Mouse (Mus musculus) embryonic facial prominence, embryonic 10.5 days (tissue): ENCODE data around the gene Cmtm2b. TPM values are rescaled to one million over a fixed set of nuclear protein-coding genes. Genes with fewer than 3 reads are reported as not detected.

ENCODE experiments used
- DNase-seq: peaks from one replicate; pipeline ENCODE4 v3.0.0-alpha.2; 2017; ENCODE audit warnings: low spot score
- H3K27ac ChIP-seq: fragments of 300-500 bp; sonication (generic); replicated peaks from 2 replicates; pipeline ENCODE4 v1.5.1; 2016; ENCODE audit warnings: mild to moderate bottlenecking
- H3K27me3 ChIP-seq: fragments of 300-500 bp; sonication (generic); replicated peaks from 2 replicates; pipeline ENCODE4 v1.6.1; 2016; ENCODE audit warnings: low read depth, mild to moderate bottlenecking; ENCODE audit not compliant: poor library complexity, severe bottlenecking
- H3K36me3 ChIP-seq: fragments of 300-500 bp; sonication (generic); replicated peaks from 2 replicates; pipeline ENCODE4 v1.6.1; 2016; ENCODE audit warnings: mild to moderate bottlenecking, moderate library complexity
- H3K4me1 ChIP-seq: fragments of 300-500 bp; sonication (generic); 2 replicates; pipeline ENCODE4 v1.6.1; 2016
- H3K4me3 ChIP-seq: fragments of 300-500 bp; sonication (generic); 2 replicates; pipeline ENCODE4 v1.5.1; 2016; ENCODE audit warnings: mild to moderate bottlenecking, moderate library complexity
- H3K9me3 ChIP-seq: fragments of 300-500 bp; sonication (generic); 2 replicates; pipeline ENCODE4 v1.6.1; 2016; ENCODE audit warnings: mild to moderate bottlenecking
- WGBS: fragments of 180-500 bp; shearing (Covaris S2); methylation state at CpG from one replicate; pipeline ENCODE4 v1.1.7; 2016; 5-methylcytosine and 5-hydroxymethylcytosine counted together
- polyA plus RNA-seq: library from polyadenylated mRNA; unstranded; fragments of >200 nt; fragmentation: Nextera tagmentation; extraction: Ambion mirVana; gene quantifications from 2 replicates; pipeline ENCODE4 v1.2.1, GENCODE M21; 2016

The Cmtm2b gene
- polyA plus RNA-seq, 1 experiment from 2014 or later, result not detected

DNA sequence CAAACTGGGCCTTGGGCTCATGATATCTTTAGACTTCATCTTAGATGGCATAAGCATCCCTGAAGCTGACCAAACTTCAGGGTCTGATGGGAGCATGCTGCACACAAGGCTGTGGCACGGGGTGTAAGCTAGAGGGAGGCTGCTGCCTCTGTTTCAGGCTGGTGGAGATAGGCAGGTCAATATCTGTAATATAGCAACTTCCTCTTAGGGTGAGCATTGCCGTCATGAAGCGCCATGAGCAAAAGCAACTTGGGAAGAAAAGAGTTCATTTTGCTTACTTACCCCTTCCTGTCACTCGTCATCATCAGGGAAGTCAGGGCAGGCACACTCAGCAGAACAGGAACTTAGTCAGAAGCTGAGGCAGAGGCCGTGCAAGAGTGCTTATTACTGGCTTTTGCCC, 11.8 kb downstream of the Cmtm2b start:
- no peaks in the 10 kb centered on the region for H3K9me3 ChIP-seq
- H3K4me1 ChIP-seq, result no peaks in the 10 kb centered on the region
- no peak overlapping the region for H3K27ac ChIP-seq
- no peak overlapping the region for H3K4me3 ChIP-seq
- 77% methylated on average over 5 of the region's 5 CpGs for WGBS
- no peaks in the 10 kb centered on the region for H3K27me3 ChIP-seq
- no peak for DNase-seq
- H3K36me3 ChIP-seq, result no peaks in the 10 kb centered on the region

DNA sequence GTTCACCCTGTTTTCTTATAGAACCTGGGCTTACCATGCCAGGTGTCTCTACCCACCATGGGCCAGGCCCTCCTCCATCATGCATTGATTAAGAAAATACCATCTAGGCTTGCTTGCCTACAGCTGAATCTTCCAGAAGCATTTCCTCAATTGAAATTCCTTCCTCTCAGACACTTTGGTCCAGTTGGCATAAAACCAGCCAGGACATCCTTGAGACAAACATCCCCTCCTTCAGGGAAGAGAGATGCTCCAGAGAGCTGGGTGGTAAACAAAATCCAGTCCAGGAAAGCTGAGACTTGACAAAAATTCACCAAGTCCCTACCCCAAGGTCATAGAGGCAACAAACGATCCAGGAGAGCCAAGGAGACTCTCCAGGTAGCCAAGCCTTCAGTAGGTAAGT, 12.2 kb downstream of the Cmtm2b start:
- peaks cover 1% of the 10 kb centered on the region; the same call in 1 of the 2 replicates for H3K4me1 ChIP-seq
- peak; percentile 5 for DNase-seq
- no peak overlapping the region for H3K4me3 ChIP-seq
- H3K27me3 ChIP-seq, result no peaks in the 10 kb centered on the region
- WGBS, result 83% methylated on average over 1 of the region's 1 CpGs
- H3K9me3 ChIP-seq, result no peaks in the 10 kb centered on the region
- no peaks in the 10 kb centered on the region for H3K36me3 ChIP-seq
- H3K27ac ChIP-seq, result no peak overlapping the region

DNA sequence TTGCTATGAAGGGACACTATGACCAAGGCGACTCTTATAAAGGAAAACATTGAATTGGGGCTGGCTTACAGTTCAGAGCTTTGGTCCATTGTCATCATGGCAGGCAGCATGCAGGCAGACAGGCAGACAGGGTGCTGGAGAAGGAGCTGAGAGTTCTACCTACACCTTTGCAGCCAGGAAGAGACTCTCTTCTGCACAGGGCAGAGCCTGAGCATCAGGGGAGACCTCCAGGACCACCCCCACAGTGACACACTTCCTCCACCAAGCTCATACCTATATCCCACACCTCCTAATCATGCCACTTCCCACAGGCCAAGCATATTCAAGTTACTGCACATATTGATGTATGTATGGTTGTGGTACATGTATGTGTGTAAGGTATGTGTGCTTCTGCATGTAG, 14.8 kb downstream of the Cmtm2b start:
- H3K36me3 ChIP-seq, result no peaks in the 10 kb centered on the region
- H3K4me3 ChIP-seq, result no peak overlapping the region
- no peaks in the 10 kb centered on the region for H3K9me3 ChIP-seq
- H3K27ac ChIP-seq, result no peak overlapping the region
- DNase-seq, result peak; percentile 5
- H3K27me3 ChIP-seq, result no peaks in the 10 kb centered on the region
- H3K4me1 ChIP-seq, result peaks cover 22% of the 10 kb centered on the region
- 85% methylated on average over 1 of the region's 1 CpGs for WGBS

DNA sequence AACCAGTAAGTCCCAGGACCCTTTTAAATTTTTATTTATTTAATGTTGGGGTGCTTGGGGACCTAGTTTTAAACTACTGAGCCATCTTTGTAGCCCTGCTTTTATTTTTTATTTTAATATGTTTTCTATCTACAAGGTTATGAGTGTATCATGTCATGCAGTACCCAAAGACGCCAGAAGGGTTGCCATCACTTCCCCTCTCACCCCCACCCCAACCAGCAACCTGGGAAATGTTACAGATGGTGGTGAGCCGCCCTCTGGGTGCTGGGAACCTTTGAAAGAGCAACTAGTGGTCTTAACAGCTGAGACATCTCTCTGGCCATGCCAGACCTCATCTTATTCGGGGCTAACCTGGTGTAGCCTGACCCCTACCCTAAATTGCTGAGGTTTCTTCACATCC, 15.9 kb downstream of the Cmtm2b start:
- Histone ChIP-seq H3K9me3 (no peaks in the 10 kb centered on the region), H3K27me3 (no peaks in the 10 kb centered on the region), H3K27ac (no peak overlapping the region), H3K4me1 (peaks cover 25% of the 10 kb centered on the region), H3K4me3 (no peak overlapping the region), H3K36me3 (0 out of 2 replicates have a peak, but pooled peaks cover 2% of the 10 kb centered on the region)
- peak; percentile 9 for DNase-seq
- 52% methylated on average over 3 of the region's 3 CpGs for WGBS

DNA sequence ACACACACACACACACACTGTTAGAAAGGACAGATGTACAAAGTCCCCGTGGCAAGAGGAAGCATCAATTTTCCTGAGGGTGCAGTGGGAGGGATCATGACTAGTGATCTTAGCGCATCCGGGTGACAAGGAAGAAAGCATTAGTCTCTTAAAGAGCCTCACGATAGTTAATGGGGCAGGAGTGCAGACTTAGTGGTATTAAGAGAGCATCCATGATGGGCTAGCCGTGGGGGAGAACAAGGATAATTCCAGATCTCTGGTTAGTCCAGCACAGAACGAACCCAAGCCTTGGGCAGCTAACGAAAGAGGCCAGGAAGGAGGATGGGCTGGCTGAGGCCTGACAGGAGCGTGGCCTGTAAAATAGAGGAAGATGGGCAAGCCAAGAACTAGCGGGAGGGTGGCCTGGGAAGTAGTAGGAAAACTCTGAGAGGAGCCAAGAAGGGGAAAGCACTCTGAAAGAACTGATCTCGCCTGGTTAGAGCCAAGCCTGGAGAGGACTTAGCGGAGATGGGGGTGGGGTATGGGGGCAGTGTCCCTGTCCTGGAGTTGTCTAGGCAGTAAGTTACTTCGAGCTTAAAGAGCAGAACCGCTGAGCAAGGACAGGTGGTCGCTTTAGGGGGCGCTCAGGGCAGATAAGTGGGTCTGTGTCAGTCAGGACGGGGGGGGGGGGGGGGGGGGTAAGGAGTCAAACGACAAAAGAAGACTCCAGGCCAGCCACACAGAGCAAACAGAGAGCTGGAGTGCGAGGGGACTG, 17.4 kb downstream of the Cmtm2b start, which contains the start of gene Cmtm3:
TSS of gene Cmtm3 (plus strand) at position 182 of the 754 bp plus-strand sequence.
- 10% methylated on average over 17 of the region's 18 CpGs for WGBS
- Histone ChIP-seq H3K27me3 (no peaks in the 10 kb centered on the region), H3K4me1 (peaks cover 29% of the 10 kb centered on the region), H3K9me3 (no peaks in the 10 kb centered on the region), H3K27ac (peak within 1 kb of the TSS; percentile 95), H3K36me3 (peaks cover 14% of the 10 kb centered on the region), H3K4me3 (peak within 1 kb of the TSS; percentile 82)
- peak; percentile 24 for DNase-seq

DNA sequence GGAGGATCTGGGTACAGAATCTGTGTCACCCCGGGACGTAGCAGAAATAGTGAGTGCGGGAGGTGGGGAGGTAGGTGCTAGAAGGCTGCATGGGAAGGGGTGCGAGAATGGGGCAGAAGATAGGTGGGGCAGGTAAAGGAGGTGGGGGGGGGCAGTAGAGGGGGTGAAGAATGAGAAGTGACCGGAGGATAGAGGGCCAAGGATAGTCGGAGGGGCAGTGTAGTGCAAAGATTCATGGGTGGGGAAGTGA, 17.9 kb downstream of the Cmtm2b start:
- no peaks in the 10 kb centered on the region for H3K9me3 ChIP-seq
- H3K4me1 ChIP-seq, result peaks cover 29% of the 10 kb centered on the region
- peak overlapping the region; percentile 95 for H3K27ac ChIP-seq
- DNase-seq, result no peak
- WGBS, result under 1% methylated on average over 6 of the region's 6 CpGs
- H3K36me3 ChIP-seq, result peaks cover 19% of the 10 kb centered on the region
- no peaks in the 10 kb centered on the region for H3K27me3 ChIP-seq
- peak overlapping the region; percentile 82 for H3K4me3 ChIP-seq

DNA sequence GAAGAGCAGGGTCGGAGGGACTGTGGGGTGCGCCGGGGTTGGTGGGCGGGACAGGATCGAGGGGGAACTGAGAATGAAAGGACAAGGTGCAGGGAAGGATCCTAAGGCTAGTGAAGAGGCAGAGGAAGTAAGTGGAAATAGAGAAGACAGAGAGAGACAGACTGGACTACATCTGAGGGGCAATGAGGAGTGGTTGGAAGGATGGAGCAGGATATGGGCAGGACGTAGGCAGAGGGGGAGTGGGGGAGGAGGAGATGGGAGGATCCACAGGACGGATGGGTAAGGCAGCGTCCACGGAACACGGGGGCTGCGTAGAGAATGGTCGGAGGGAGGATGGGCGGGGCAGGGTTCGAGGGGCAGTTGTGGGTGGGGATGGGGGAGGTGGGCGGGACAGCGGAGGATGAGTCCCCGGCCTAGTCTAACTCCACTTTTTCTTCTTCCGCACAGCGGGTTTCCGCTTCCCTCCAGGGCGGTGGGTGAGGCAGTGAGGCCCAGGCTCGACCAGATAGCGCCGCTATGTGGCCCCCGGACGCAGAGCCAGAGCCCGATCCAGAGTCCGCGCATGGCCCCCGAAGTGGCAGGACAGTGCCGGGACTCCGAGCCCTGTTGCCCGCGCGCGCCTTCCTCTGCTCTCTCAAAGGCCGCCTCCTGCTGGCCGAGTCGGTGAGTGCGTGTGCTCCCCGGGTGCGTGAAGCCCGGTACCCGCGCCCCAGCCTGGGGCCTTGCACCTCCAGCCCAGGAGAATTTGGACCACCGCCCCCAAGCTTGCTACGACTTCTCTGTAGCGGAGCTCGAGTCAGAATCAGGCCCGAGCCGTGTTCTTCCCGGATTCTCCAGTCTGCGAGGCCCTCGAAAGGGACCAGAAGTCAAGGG, 18.4 kb downstream of the Cmtm2b start:
- WGBS, result under 1% methylated on average over 54 of the region's 54 CpGs
- Histone ChIP-seq H3K9me3 (no peaks in the 10 kb centered on the region), H3K36me3 (peaks cover 24% of the 10 kb centered on the region), H3K4me3 (peak overlapping the region; percentile 82), H3K27me3 (no peaks in the 10 kb centered on the region), H3K27ac (peak overlapping the region; percentile 95), H3K4me1 (peaks cover 29% of the 10 kb centered on the region)
- peak; percentile 90 for DNase-seq

DNA sequence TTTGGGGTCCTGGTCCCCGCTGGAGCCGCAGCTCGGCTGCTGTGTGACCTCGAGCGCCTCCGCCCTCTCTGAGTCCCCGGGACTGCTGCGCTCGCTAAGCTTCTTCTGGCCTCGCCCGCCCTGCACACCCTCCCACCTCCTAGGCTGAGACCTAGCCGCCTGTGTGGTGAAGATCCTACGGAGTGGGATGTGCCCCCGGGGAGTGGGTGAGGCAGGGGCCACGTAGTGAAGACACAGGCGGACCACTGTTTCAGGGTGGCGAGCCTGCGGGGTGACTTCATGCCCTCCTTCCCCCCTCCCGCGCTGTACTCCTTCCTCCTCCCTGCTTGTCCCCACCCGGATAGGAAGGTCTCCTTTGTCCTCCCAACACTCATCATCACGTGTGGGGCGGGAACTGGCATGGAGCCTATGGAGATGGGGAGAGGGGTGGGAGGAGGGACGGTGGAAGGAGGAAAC, 19.1 kb downstream of the Cmtm2b start:
- WGBS, result 0% methylated on average over 24 of the region's 24 CpGs
- Histone ChIP-seq H3K9me3 (no peaks in the 10 kb centered on the region), H3K4me3 (peak overlapping the region; percentile 82)

DNA sequence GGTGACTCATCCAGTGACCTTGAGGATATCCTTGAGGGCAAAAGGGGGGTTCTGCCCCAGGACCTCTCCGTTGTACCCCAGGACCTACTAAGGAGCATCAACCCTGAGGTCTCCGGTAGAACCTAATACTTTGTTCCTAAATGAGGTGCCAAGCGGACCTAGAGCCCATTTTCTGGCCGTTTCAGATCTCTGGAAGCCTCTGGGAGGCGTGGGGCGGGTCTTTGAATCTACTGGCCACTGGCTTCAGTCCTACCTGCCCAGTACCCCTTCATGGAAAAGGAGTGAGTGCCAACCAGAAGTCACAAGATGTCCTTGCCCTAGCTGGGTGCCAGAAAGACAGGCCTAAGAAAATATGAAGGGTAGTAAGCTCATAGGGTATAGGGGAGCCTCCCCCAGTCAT, 19.6 kb downstream of the Cmtm2b start:
- H3K27ac ChIP-seq, result peak overlapping the region; percentile 95

More for the DNA sequence above, 19.1 kb downstream of the Cmtm2b start:
- DNase-seq, result peak; percentile 83
- Histone ChIP-seq H3K27me3 (no peaks in the 10 kb centered on the region), H3K27ac (peak overlapping the region; percentile 95), H3K4me1 (peaks cover 29% of the 10 kb centered on the region), H3K36me3 (peaks cover 31% of the 10 kb centered on the region)

DNA sequence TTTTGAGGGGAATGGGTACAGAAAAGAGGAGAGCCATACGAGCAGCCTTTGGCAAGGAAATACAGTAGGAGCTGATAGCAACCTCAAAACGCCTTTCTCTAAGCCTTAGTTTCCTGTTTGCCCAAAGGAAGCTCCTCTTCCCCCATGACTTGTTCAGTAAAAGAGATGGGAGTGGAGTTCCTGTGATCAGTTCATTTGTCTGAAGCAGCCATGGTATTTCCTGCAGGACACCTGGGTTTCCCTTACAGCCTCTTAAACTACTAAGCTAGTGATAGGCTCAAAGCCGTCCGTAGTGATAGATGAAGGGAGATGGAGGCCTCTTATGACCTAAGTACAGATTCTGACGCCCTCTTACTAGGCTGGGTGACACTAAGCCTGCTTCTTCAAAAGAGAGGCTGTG, 20.4 kb downstream of the Cmtm2b start:
- Histone ChIP-seq H3K27me3 (no peaks in the 10 kb centered on the region), H3K4me1 (peaks cover 37% of the 10 kb centered on the region), H3K9me3 (no peaks in the 10 kb centered on the region), H3K36me3 (peaks cover 44% of the 10 kb centered on the region), H3K4me3 (no peak overlapping the region), H3K27ac (no peak overlapping the region)
- DNase-seq, result no peak
- 83% methylated on average over 5 of the region's 5 CpGs for WGBS

More for the DNA sequence above, 19.6 kb downstream of the Cmtm2b start:
- Histone ChIP-seq H3K4me3 (peak overlapping the region; percentile 82), H3K9me3 (no peaks in the 10 kb centered on the region), H3K4me1 (peaks cover 33% of the 10 kb centered on the region), H3K27me3 (no peaks in the 10 kb centered on the region), H3K36me3 (peaks cover 36% of the 10 kb centered on the region)
- DNase-seq, result no peak
- WGBS, result 40% methylated on average over 6 of the region's 6 CpGs

DNA sequence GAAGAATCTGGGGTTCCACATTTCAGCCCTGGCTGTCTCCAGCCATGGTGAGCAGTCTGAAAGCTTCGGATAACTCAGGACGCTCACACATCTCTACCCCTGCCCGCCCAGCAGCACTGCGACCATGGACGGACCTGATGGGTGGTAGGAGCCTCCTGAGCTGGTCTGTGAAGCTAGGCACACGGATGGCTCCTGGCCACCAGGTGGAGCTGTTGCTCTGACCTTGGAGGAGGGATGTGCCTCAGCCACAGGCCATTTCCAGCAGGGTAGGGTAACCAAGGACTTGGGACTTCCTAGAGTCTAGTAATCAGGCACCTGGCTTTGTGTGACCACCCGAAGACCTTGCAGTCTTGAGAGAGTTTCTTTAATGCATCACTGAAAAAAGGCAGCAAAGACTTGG, 21.9 kb downstream of the Cmtm2b start:
- Histone ChIP-seq H3K4me1 (peaks cover 39% of the 10 kb centered on the region), H3K4me3 (no peak overlapping the region), H3K27me3 (no peaks in the 10 kb centered on the region), H3K27ac (no peak overlapping the region; the same call in 1 of the 2 replicates), H3K9me3 (no peaks in the 10 kb centered on the region), H3K36me3 (peaks cover 53% of the 10 kb centered on the region)
- peak; percentile 88 for DNase-seq
- WGBS, result 20% methylated on average over 7 of the region's 7 CpGs

DNA sequence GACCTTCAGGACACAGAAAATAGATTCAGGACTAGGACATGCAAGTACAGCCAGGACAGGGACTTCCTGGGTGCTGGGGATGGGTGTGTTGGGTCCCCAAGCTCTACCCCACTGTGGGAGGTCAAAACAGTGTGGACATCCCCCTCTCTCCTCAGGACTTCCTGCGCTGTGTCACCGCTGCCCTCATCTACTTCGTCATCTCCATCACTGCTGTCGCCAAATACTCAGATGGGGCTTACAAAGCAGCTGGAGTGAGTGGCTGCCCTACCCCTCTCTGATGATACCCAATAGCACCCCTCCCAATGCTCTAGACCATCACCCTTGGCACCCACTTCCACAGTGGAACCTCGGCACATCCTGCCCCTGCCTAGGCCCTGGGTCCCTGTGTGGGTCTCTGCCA, 22.6 kb downstream of the Cmtm2b start:
- Histone ChIP-seq H3K27me3 (no peaks in the 10 kb centered on the region), H3K27ac (no peak overlapping the region), H3K4me1 (peaks cover 34% of the 10 kb centered on the region), H3K36me3 (peaks cover 53% of the 10 kb centered on the region), H3K9me3 (no peaks in the 10 kb centered on the region), H3K4me3 (no peak overlapping the region)
- 92% methylated on average over 5 of the region's 5 CpGs for whole genome bisulfite sequencing
- no peak for DNase-seq

DNA sequence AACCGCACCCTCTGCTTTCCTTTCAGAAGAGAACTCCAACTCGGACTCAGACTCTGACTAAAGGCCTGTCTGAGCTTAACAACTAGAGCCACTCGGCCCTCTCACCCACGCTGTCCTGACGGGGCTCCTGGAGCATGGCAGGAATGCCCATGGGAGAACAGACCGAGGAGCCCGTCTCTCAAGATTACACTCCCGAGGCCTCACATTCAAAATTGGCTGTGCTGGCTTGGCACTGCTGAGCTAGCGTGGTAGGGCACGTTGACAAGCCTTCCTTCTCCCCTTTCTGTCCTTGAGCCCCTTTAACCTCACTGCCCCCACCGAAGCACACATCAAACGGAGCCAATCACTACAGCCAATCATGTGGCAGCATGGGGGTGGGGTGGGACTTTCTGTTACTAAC, 24.7 kb downstream of the Cmtm2b start:
- no peak overlapping the region for H3K27ac ChIP-seq
- peaks cover 55% of the 10 kb centered on the region for H3K36me3 ChIP-seq
- H3K9me3 ChIP-seq, result no peaks in the 10 kb centered on the region
- WGBS, result 65% methylated on average over 12 of the region's 12 CpGs
- H3K27me3 ChIP-seq, result no peaks in the 10 kb centered on the region
- H3K4me1 ChIP-seq, result peaks cover 22% of the 10 kb centered on the region
- no peak for DNase-seq
- H3K4me3 ChIP-seq, result no peak overlapping the region
